Mouse (Mus musculus) embryonic facial prominence, embryonic 11.5 days (tissue): ENCODE data around the gene Olfr325. TPM values are rescaled to one million over a fixed set of nuclear protein-coding genes. Genes with fewer than 3 reads are reported as not detected.

Experiments
- ATAC-seq: fragments of 200-750 bp; cut with Nextera tagmentation; replicated peaks from 2 replicates; pipeline ENCODE4 v1.8.0; 2017; ENCODE audit warnings: low read depth; ENCODE audit not compliant: insufficient number of reproducible peaks, low FRiP score, low TSS enrichment
- DNase-seq: peaks from one replicate; pipeline ENCODE4 v3.0.0-alpha.2; 2015; ENCODE audit warnings: low spot score
- H3K27ac ChIP-seq: fragments of 300-500 bp; sonication (generic); replicated peaks from 2 replicates; pipeline ENCODE4 v1.5.1; 2014; ENCODE audit warnings: mild to moderate bottlenecking, low read depth, low read length, control low read depth
- H3K27me3 ChIP-seq: fragments of 300-500 bp; sonication (generic); 2 replicates; pipeline ENCODE4 v1.6.1; 2014; ENCODE audit warnings: mild to moderate bottlenecking, low read length, moderate library complexity, mixed read lengths; ENCODE audit not compliant: control insufficient read depth, insufficient read depth
- H3K36me3 ChIP-seq: fragments of 300-500 bp; sonication (generic); replicated peaks from 2 replicates; pipeline ENCODE4 v1.6.1; 2014; ENCODE audit warnings: low read depth, mild to moderate bottlenecking, low read length, moderate library complexity, mixed read lengths; ENCODE audit not compliant: control insufficient read depth, insufficient read depth
- H3K4me1 ChIP-seq: fragments of 300-500 bp; sonication (generic); 2 replicates; pipeline ENCODE4 v1.6.1; 2014; ENCODE audit warnings: low read length, mixed read lengths; ENCODE audit not compliant: control insufficient read depth, insufficient read depth
- H3K4me2 ChIP-seq: fragments of 300-500 bp; sonication (generic); 2 replicates; pipeline ENCODE4 v1.6.1; 2014; ENCODE audit warnings: low read depth, mild to moderate bottlenecking, control low read depth, low read length, moderate library complexity
- H3K4me3 ChIP-seq: fragments of 300-500 bp; sonication (generic); 2 replicates; pipeline ENCODE4 v1.5.1; 2014; ENCODE audit warnings: low read depth, low read length, control low read depth
- H3K9ac ChIP-seq: fragments of 300-500 bp; sonication (generic); replicated peaks from 2 replicates; pipeline ENCODE4 v1.6.1; 2014; ENCODE audit warnings: mild to moderate bottlenecking, control low read depth, low read length
- H3K9me3 ChIP-seq: fragments of 300-500 bp; sonication (generic); replicated peaks from 2 replicates; pipeline ENCODE4 v1.6.1; 2016; ENCODE audit warnings: mild to moderate bottlenecking, low read length, inconsistent platforms, mixed read lengths; ENCODE audit not compliant: control insufficient read depth
- WGBS: fragments of 180-500 bp; shearing (Covaris S2); extraction: QIAGEN DNeasy Blood & Tissue Kit; methylation state at CpG from one replicate; pipeline ENCODE4 v1.1.7; 2014; 5-methylcytosine and 5-hydroxymethylcytosine counted together
- polyA plus RNA-seq: library from polyadenylated mRNA; unstranded; fragments of >200 nt; fragmentation: Nextera tagmentation; extraction: Ambion mirVana; gene quantifications from 2 replicates; pipeline ENCODE4 v1.2.1, GENCODE M21; 2014

Gene Olfr325
- polyA plus RNA-seq, 1 experiment from 2014 or later, result not detected

- DNase-seq (no peak), ATAC-seq (no peak)
- Histone ChIP-seq H3K4me2 (no peak within 1 kb of the TSS), H3K9ac (no peak within 1 kb of the TSS), H3K4me3 (no peak within 1 kb of the TSS), H3K36me3 (no peaks in the 10 kb centered on the region), H3K4me1 (no peaks in the 10 kb centered on the region), H3K27me3 (no peaks in the 10 kb centered on the region), H3K9me3 (no peaks in the 10 kb centered on the region), H3K27ac (no peak within 1 kb of the TSS)
- 83% methylated on average over 6 of the region's 6 CpGs for WGBS
Measured at GRCm38 (mm10) chr11:58594814-58595213, 17.3 kb downstream of the Olfr325 start, which contains the start of gene Olfr324. Olfr324 (plus strand) TSS chr11:58595114.

DNA sequence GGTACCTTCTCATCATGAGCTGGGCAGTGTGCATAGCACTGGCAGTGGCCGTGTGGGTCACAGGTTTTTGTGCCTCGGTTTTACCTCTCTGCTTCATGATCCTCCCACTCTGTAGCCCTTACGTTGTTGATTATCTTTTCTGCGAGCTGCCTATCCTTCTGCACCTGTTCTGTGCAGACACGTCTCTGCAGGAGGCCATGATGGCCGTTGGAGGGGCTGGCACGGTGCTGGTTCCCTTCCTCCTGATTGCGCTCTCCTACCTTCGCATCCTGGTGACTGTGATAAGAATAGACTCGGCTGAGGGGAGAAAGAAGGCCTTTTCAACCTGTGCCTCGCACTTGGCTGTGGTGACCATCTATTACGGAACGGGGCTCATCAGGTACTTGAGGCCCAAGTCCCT is 20.3 kb downstream of the Olfr325 start:
- Histone ChIP-seq H3K4me3 (no peak overlapping the region), H3K9ac (no peak overlapping the region), H3K4me2 (no peak overlapping the region), H3K27ac (no peak overlapping the region), H3K4me1 (no peaks in the 10 kb centered on the region), H3K9me3 (no peaks in the 10 kb centered on the region), H3K27me3 (no peaks in the 10 kb centered on the region), H3K36me3 (no peaks in the 10 kb centered on the region)
- 87% methylated on average over 13 of the region's 13 CpGs for WGBS
- no peak for DNase-seq
- no peak for ATAC-seq

DNA sequence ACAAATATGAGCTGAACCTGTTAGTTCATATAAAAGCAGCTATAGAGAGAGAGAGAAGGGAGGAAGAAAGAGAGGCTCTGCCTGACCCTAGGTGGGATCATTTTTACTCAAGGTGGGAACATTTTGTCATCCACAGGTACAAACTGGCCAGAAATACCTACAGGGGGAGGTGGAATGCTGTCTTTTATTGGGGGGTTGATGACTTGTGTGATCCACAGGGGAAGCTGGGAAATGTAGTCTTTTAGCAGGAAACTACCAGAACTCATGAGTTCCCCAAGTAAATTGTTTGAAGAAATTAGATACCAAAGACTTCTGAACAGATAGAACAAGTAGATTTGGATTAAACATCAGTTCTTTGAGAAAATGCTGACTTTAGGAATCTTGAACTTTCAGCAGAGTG is 24.5 kb downstream of the Olfr325 start:
- H3K4me1 ChIP-seq, result no peaks in the 10 kb centered on the region
- ATAC-seq (no peak), DNase-seq (no peak)
- H3K4me2 ChIP-seq, result no peak overlapping the region
- H3K27me3 ChIP-seq, result no peaks in the 10 kb centered on the region
- H3K4me3 ChIP-seq, result no peak overlapping the region
- H3K9me3 ChIP-seq, result no peaks in the 10 kb centered on the region
- no peaks in the 10 kb centered on the region for H3K36me3 ChIP-seq
- H3K9ac ChIP-seq, result no peak overlapping the region
- no peak overlapping the region for H3K27ac ChIP-seq

- WGBS, result 74% methylated on average over 6 of the region's 6 CpGs
- Histone ChIP-seq H3K27ac (no peak overlapping the region), H3K4me2 (no peak overlapping the region), H3K36me3 (no peaks in the 10 kb centered on the region), H3K9me3 (no peaks in the 10 kb centered on the region), H3K27me3 (no peaks in the 10 kb centered on the region), H3K9ac (no peak overlapping the region), H3K4me1 (no peaks in the 10 kb centered on the region), H3K4me3 (no peak overlapping the region)
- ATAC-seq (no peak), DNase-seq (no peak)
Measured at GRCm38 (mm10) chr11:58602800-58603560, 25.4 kb downstream of the Olfr325 start.

GRCm38 (mm10) chr11:58604688-58605087 is 27.2 kb downstream of the Olfr325 start:
- no peak overlapping the region for H3K9ac ChIP-seq
- H3K4me1 ChIP-seq, result no peaks in the 10 kb centered on the region
- no peaks in the 10 kb centered on the region for H3K9me3 ChIP-seq
- no peaks in the 10 kb centered on the region for H3K36me3 ChIP-seq
- no peaks in the 10 kb centered on the region for H3K27me3 ChIP-seq
- no peak for DNase-seq
- no peak overlapping the region for H3K27ac ChIP-seq
- no peak overlapping the region for H3K4me3 ChIP-seq
- ATAC-seq, result no peak
- WGBS, result 69% methylated on average over 2 of the region's 2 CpGs
- no peak overlapping the region; the same call in 1 of the 2 replicates for H3K4me2 ChIP-seq

GRCm38 (mm10) chr11:58605228-58605627 is 27.7 kb downstream of the Olfr325 start:
- Histone ChIP-seq H3K36me3 (no peaks in the 10 kb centered on the region), H3K9ac (no peak overlapping the region), H3K27ac (no peak overlapping the region), H3K9me3 (no peaks in the 10 kb centered on the region), H3K4me2 (no peak overlapping the region; the same call in 1 of the 2 replicates), H3K4me1 (no peaks in the 10 kb centered on the region), H3K27me3 (no peaks in the 10 kb centered on the region), H3K4me3 (no peak overlapping the region)
- WGBS, result 87% methylated on average over 3 of the region's 3 CpGs
- no peak for DNase-seq
- ATAC-seq, result no peak

- no peaks in the 10 kb centered on the region for H3K27me3 ChIP-seq
- H3K9ac ChIP-seq, result no peak overlapping the region
- H3K27ac ChIP-seq, result no peak overlapping the region
- H3K4me3 ChIP-seq, result no peak overlapping the region
- ATAC-seq (no peak), DNase-seq (no peak)
- H3K36me3 ChIP-seq, result no peaks in the 10 kb centered on the region
- WGBS, result 84% methylated on average over 12 of the region's 12 CpGs
- H3K9me3 ChIP-seq, result no peaks in the 10 kb centered on the region
- H3K4me1 ChIP-seq, result no peaks in the 10 kb centered on the region
- H3K4me2 ChIP-seq, result no peak overlapping the region
Measured at GRCm38 (mm10) chr11:58606177-58606919, 28.8 kb downstream of the Olfr325 start.

- no peaks in the 10 kb centered on the region for H3K36me3 ChIP-seq
- no peaks in the 10 kb centered on the region for H3K9me3 ChIP-seq
- no peaks in the 10 kb centered on the region for H3K27me3 ChIP-seq
- DNase-seq, result no peak
- ATAC-seq, result no peak
- no peak overlapping the region for H3K9ac ChIP-seq
- no peak overlapping the region for H3K27ac ChIP-seq
- no peaks in the 10 kb centered on the region for H3K4me1 ChIP-seq
- no peak overlapping the region for H3K4me3 ChIP-seq
- WGBS, result 85% methylated on average over 6 of the region's 6 CpGs
- no peak overlapping the region for H3K4me2 ChIP-seq
Measured at GRCm38 (mm10) chr11:58607030-58607429, 29.5 kb downstream of the Olfr325 start.
